Mouse (Mus musculus): ENCODE measurements around the gene Myadml2.

Myadml2 gene

GRCm38 (mm10) chr11:120610477-120611046 lies 37.4 kb downstream of the Myadml2 start:
- in situ Hi-C loops (cut with MboI, MseI) = no loop called here

- in situ Hi-C loops (cut with MboI, MseI) = no loop called here
These were observed 38.7 kb downstream of the Myadml2 start for GRCm38 (mm10) chr11:120609250-120609649.

GRCm38 (mm10) chr11:120608241-120609034 lies 39.5 kb downstream of the Myadml2 start, which contains the start of gene Npb:
TSS of gene Npb (plus strand) at chr11:120608477.
- in situ Hi-C loops (cut with MboI, MseI) = no loop called here

GRCm38 (mm10) chr11:120606764-120607163 lies 41.2 kb downstream of the Myadml2 start:
- in situ Hi-C loops (cut with MboI, MseI) = no loop called here

- in situ Hi-C loops (cut with MboI, MseI) = no loop called here
These were observed 42.3 kb downstream of the Myadml2 start for GRCm38 (mm10) chr11:120605667-120606066.

GRCm38 (mm10) chr11:120603545-120603944 lies 44.4 kb downstream of the Myadml2 start:
- in situ Hi-C loops (cut with MboI, MseI) = no loop called here

GRCm38 (mm10) chr11:120600716-120601115 lies 47.2 kb downstream of the Myadml2 start:
- in situ Hi-C loops (cut with MboI, MseI) = no loop called here

- in situ Hi-C loops (cut with MboI, MseI) = no loop called here
These were observed 48.9 kb downstream of the Myadml2 start for GRCm38 (mm10) chr11:120598990-120599549.

GRCm38 (mm10) chr11:120598283-120598989 lies 49.5 kb downstream of the Myadml2 start, which contains the start of the genes Alyref and Anapc11:
TSS of gene Alyref (minus strand) at chr11:120598365.
TSS of gene Anapc11 (plus strand) at chr11:120598421.
- in situ Hi-C loops (cut with MboI, MseI) = no loop called here

- in situ Hi-C loops (cut with MboI, MseI) = no loop called here
These were observed 50.4 kb downstream of the Myadml2 start for GRCm38 (mm10) chr11:120597240-120598235.
